9 mouse cellular contexts compared by ENCODE assay signal in genomic region chr5:16237972-16238371, GRCm38 (mm10).
DNase-seq lines count a peak whose midpoint lies in the region; ATAC-seq and TF ChIP-seq lines count a peak whose summit lies in the region.
"Had no signal": no experiment of that assay in that cellular context is flagged by ENCODE, and none has a peak within 500 bp of the region (broad histone marks: within the 10 kb centered on the region; RNA-seq: fewer than 3 reads in every experiment).

No protein-coding gene starts in this region.

- intact Hi-C loops in heart, postnatal 10 days (cut with DNase I): no loop called here

- WGBS in lung, embryonic 16.5 days: 27% methylated on average over 5 of the region's 5 CpGs

- H3K4me1 ChIP-seq in lung, embryonic 16.5 days (replicated peaks; ENCODE audit: control insufficient read depth, insufficient read depth, low read length): no peaks in the 10 kb centered on the region

- TF ChIP-seq CTCF in brain, embryonic 14.5 days (IDR thresholded peaks at IDR 0.05; ENCODE audit: borderline replicate concordance, extremely low read depth, insufficient read depth, insufficient read length): no peak

- no peak for TF ChIP-seq POLR2A in brain, embryonic 14.5 days (IDR thresholded peaks at IDR 0.05; ENCODE audit: borderline replicate concordance, extremely low read depth, insufficient read depth, insufficient read length, poor library complexity, severe bottlenecking)

- peak; percentile 65 to 72 for DNase-seq in cerebellum, postnatal 14 days
- DNase-seq in brain, embryonic 14.5 days (ENCODE audit: low read depth): peak; percentile 94
- DNase-seq in heart, postnatal 10 days: peak; percentile 79 to 83
- peak; percentile 84 for DNase-seq in retina, postnatal 1 day
- no peak for DNase-seq in T-cell, adult 2 months (ENCODE audit: low spot score)
- DNase-seq in frontal cortex, adult 2 months (ENCODE audit: extremely low spot score in 1 of 2, low spot score in 1 of 2): no peak

- no peaks in the 10 kb centered on the region for H3K27me3 ChIP-seq in lung, embryonic 16.5 days (ENCODE audit: control insufficient read depth, insufficient read depth, low read depth, low read length)
- H3K27me3 ChIP-seq: limb, embryonic 13.5 days had no signal

- H3K9me3 ChIP-seq in lung, embryonic 16.5 days (ENCODE audit: control insufficient read depth, low read length): no peaks in the 10 kb centered on the region
- H3K9me3 ChIP-seq: limb, embryonic 13.5 days had no signal

- no peak overlapping the region for H3K9ac ChIP-seq in lung, embryonic 16.5 days (ENCODE audit: low read length)
- H3K9ac ChIP-seq: limb, embryonic 13.5 days had no signal

- H3K36me3 ChIP-seq in lung, embryonic 16.5 days (ENCODE audit: control insufficient read depth, insufficient read depth, low read length): no peaks in the 10 kb centered on the region
- H3K36me3 ChIP-seq: limb, embryonic 13.5 days had no signal

- no peak overlapping the region for H3K4me3 ChIP-seq in lung, embryonic 16.5 days (ENCODE audit: low read length)
- H3K4me3 ChIP-seq: limb, embryonic 13.5 days had no signal

- no peak overlapping the region for H3K4me2 ChIP-seq in lung, embryonic 16.5 days (ENCODE audit: low read depth, low read length)
- H3K4me2 ChIP-seq: limb, embryonic 13.5 days had no signal

- H3K27ac ChIP-seq in lung, embryonic 16.5 days (ENCODE audit: low read length): no peak overlapping the region
- H3K27ac ChIP-seq: limb, embryonic 13.5 days had no signal

- no peak for ATAC-seq in cerebellum, adult (ENCODE audit: insufficient number of reproducible peaks, low FRiP score, low TSS enrichment)
- ATAC-seq in lung, embryonic 16.5 days (ENCODE audit: low read depth): peak; percentile 73

Comparison
In these comparisons a context has a peak if more than half of its experiments do, and no peak if none do; other contexts are left out.
1. DNase-seq: peak in cerebellum, postnatal 14 days (2 of 2), brain, embryonic 14.5 days (single experiment), heart, postnatal 10 days (2 of 2) and retina, postnatal 1 day (single experiment); none in T-cell, adult 2 months (single experiment) and frontal cortex, adult 2 months (0 of 2).